Mouse (Mus musculus) right cerebral cortex, postnatal 14 days (tissue): ENCODE measurements around the gene Tmprss5.

Source experiments
- DNase-seq: peaks from one replicate; pipeline ENCODE4 v3.0.0; 2022

Gene Tmprss5

GRCm38 (mm10) chr9:49081107-49081506, at the start of gene Tmprss5:
Gene Tmprss5 (plus strand): TSS chr9:49081260.
- DNase-seq: no peak

- DNase-seq: peak; percentile 31
Observed at GRCm38 (mm10) chr9:49034764-49035163, 46.3 kb upstream of the Tmprss5 start.

GRCm38 (mm10) chr9:49050901-49051300, 30.2 kb upstream of the Tmprss5 start:
- no peak for DNase-seq

- peak; percentile 73 for DNase-seq
Observed at GRCm38 (mm10) chr9:49051349-49051748, 29.7 kb upstream of the Tmprss5 start.

- no peak for DNase-seq
Observed at GRCm38 (mm10) chr9:49054028-49054427, 27.0 kb upstream of the Tmprss5 start.

- peak; percentile 93 for DNase-seq
Observed at GRCm38 (mm10) chr9:49055333-49056205, 25.5 kb upstream of the Tmprss5 start, which contains the start of gene Zw10. Gene Zw10 (plus strand): TSS chr9:49055613.

GRCm38 (mm10) chr9:49076847-49077246, 4.2 kb upstream of the Tmprss5 start:
- no peak for DNase-seq

GRCm38 (mm10) chr9:49081561-49081960, 501 bp downstream of the Tmprss5 start:
- DNase-seq: peak; percentile 87

- no peak for DNase-seq
Observed at GRCm38 (mm10) chr9:49087317-49087716, 6.3 kb downstream of the Tmprss5 start.

- no peak for DNase-seq
Observed at GRCm38 (mm10) chr9:49098871-49099270, 17.8 kb downstream of the Tmprss5 start.

- DNase-seq: no peak
Observed at GRCm38 (mm10) chr9:49102328-49102727, 21.3 kb downstream of the Tmprss5 start.

- no peak for DNase-seq
Observed at GRCm38 (mm10) chr9:49109101-49109500, 28.0 kb downstream of the Tmprss5 start.

- DNase-seq: no peak
Observed at GRCm38 (mm10) chr9:49110476-49111220, 29.6 kb downstream of the Tmprss5 start.

- DNase-seq: no peak
Observed at GRCm38 (mm10) chr9:49111296-49111695, 30.2 kb downstream of the Tmprss5 start.

- no peak for DNase-seq
Observed at GRCm38 (mm10) chr9:49118271-49118825, 37.3 kb downstream of the Tmprss5 start.

GRCm38 (mm10) chr9:49119759-49120158, 38.7 kb downstream of the Tmprss5 start:
- DNase-seq: no peak

- DNase-seq: no peak
Observed at GRCm38 (mm10) chr9:49125706-49126105, 44.6 kb downstream of the Tmprss5 start.

GRCm38 (mm10) chr9:49130514-49131010, 49.5 kb downstream of the Tmprss5 start:
- no peak for DNase-seq

GRCm38 (mm10) chr9:49143841-49144240, 62.8 kb downstream of the Tmprss5 start:
- DNase-seq: no peak

- no peak for DNase-seq
Observed at GRCm38 (mm10) chr9:49145776-49146175, 64.7 kb downstream of the Tmprss5 start.

GRCm38 (mm10) chr9:49147031-49147430, 66.0 kb downstream of the Tmprss5 start:
- DNase-seq: no peak
